Mouse (Mus musculus) kidney, adult 2 months (tissue): ENCODE data around the gene Lingo2.

Experiments
- CTCF ChIP-seq: fragments of 200-500 bp; conservative IDR thresholded peaks from 2 replicates; pipeline ENCODE4 v1.5.1; 2011; ENCODE audit warnings: low read depth, mild to moderate bottlenecking, control low read depth, low read length, moderate library complexity, mixed read lengths; ENCODE audit not compliant: insufficient read depth, insufficient read length
- POLR2A ChIP-seq: fragments of 200-500 bp; IDR thresholded peaks from one replicate; pipeline ENCODE4 v1.6.1; 2011; ENCODE audit warnings: low read depth, low read length, control low read depth

DNA sequence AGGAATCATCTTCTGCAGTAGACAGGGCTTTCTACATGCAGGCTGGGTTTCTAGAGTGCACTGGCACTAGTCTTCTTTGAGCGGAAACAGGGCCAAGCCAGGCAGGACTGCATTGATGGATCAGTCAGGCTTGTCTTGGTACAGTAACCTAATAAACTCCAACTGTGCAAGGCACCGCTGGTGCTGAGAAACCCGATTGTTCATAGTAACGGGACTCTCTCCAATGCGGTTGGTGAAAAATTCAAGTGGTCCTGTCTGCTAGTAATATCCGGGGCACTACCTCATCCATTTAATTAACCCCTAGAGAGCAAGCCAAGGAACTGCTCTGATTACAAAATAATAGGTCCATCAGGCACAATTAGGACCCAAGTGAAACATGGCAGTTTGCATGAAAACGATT is 1106.4 kb downstream of the Lingo2 start:
- TF ChIP-seq CTCF, result no peak
- no peak for TF ChIP-seq POLR2A
